Mouse (Mus musculus) liver, adult 2 months (tissue): ENCODE measurements around the gene Fam192a.

Experiments
- CTCF ChIP-seq: fragments of 200-500 bp; IDR thresholded peaks from 2 replicates; pipeline ENCODE4 v1.5.1; 2011; ENCODE audit warnings: low read depth, low read length, control low read depth
- POLR2A ChIP-seq: fragments of 200-500 bp; IDR thresholded peaks from 2 replicates; pipeline ENCODE4 v1.6.1; 2011; ENCODE audit warnings: low read length, control low read depth; ENCODE audit not compliant: insufficient read depth; ENCODE audit errors: extremely low read depth

DNA sequence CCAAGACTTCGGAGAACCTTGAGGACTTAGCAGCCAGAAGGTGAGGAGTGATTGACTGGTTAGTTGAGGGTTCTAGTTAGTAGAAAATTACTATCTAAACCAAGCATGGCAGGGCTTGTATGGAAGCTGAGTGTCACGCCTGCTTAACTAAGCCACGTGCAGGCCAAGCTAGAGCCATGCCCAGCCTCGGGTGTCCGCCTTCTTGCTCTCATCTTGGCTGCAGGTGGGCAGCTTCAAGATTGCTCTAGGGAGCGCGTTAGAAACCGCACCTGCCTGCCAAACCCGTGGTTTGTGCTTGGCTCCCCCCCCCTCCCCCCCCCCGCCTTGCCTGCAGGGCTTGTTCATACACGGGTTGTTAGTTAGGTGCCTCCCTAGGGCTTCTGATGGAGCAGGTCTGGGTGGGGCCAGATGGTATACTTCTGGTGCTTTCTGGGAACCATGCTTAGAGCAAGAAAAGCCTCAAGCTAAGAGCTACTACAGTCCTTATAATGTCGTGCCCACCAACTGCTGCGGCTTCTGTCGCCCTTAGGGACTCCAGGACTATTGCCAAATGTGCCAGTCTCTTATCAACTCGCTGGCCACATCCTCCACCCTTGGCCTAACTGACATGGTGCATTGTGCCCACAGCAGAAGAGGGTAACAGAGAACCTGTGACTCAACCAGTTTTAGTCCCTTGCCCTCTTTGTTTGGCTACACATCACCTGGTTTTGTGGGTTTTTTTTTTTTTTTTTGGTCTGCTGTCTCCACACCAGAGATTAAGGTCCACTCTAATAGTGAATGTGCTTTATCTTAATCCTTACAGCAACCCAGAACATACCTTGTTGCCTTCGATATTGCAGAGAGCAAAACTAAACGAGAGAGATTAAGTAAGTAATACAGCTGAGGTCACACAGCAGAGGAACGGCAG lies 60.7 kb downstream of the Fam192a start:
- no peak for TF ChIP-seq POLR2A
- TF ChIP-seq CTCF: no peak
